Mouse (Mus musculus) adipose tissue, adult 10 weeks (tissue): ENCODE data around the gene Kpnb1. TPM values are rescaled to one million over a fixed set of nuclear protein-coding genes. Genes with fewer than 3 reads are reported as not detected.

Source experiments
- polyA plus RNA-seq: library from polyadenylated mRNA; stranded (reverse); fragments of 350-450 nt; fragmentation: Illumina TruSeq; extraction: RNeasy Lipid Tissue Mini Kit (QIAGEN cat#74804); gene quantifications from one replicate; pipeline ENCODE4 v1.2.3, GENCODE M21; 2014; ENCODE audit warnings: low read depth, low replicate concordance

The Kpnb1 gene
- 70.9 TPM for polyA plus RNA-seq

DNA sequence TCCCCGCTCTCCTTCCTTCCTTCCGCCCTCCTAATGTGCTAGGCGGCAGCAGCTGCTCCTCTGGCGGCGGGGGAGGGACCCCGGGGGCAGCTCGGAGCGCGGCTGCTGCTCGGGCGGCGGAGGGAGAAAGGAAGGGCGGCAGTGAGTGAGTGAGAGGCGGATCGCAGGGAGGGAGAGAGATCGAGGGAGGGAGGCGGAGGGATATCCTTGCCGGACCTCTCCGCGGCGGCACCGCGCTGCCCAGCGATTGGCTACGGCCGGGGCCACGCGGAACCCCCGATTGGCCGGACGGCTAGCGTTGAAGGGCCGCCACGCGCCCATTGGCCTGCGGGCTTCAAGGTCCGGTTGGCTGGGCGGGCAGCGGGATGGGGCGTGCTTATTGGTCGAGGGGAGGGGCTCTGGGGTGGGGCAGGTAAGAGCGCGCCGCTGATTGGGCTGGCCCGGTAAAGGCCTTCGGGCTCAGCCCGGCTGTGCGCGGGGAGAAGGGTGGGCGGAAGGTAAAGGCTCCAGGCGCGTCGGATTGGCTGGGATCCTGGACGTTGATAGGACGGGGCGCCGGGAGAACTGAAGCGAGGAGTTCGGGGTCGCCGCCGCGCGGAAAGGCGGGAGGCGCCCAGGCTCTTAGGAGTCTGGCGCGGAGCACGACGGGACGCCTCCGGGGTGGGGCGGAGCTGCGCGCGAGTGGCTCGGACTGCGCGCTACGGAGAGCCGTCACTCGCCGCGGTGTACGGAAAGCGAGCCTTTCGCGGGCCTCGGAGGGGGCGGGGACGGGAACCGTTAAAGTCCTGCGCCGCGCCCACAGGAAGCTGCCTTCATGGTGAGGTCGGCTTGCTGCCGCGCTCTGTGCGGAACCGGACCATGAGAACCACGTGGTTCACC, at the start of gene Kpnb1:
Kpnb1 (minus strand) TSS at position 118 of the 879 bp plus-strand sequence.

GRCm38 (mm10) chr11:97151343-97151801, 36.3 kb downstream of the Kpnb1 start, which contains the start of gene Tbkbp1:
Tbkbp1 (minus strand) TSS chr11:97151495.

GRCm38 (mm10) chr11:97114671-97115601, 72.7 kb downstream of the Kpnb1 start, which contains the start of gene Tbx21:
Tbx21 (minus strand) TSS chr11:97115331.

Other genes starting within 250 kb of the Kpnb1 start
- 40.4 TPM for gene Pnpo, start 243.9 kb downstream of the Kpnb1 start, polyA plus RNA-seq
- gene Sp2, start 204.9 kb downstream of the Kpnb1 start, polyA plus RNA-seq = 16.7 TPM
- gene Sp6, start 174.5 kb downstream of the Kpnb1 start, polyA plus RNA-seq = 1.7 TPM
- 17.2 TPM for gene Scrn2, start 157.9 kb downstream of the Kpnb1 start, polyA plus RNA-seq
- gene Lrrc46, start 146.5 kb downstream of the Kpnb1 start, polyA plus RNA-seq = 21.4 TPM
- 52.3 TPM for gene Mrpl10, start 146.3 kb downstream of the Kpnb1 start, polyA plus RNA-seq
- 29.5 TPM for gene Osbpl7, start 137.3 kb downstream of the Kpnb1 start, polyA plus RNA-seq
- 0.31 TPM for gene Tbx21, start 72.5 kb downstream of the Kpnb1 start, polyA plus RNA-seq
- 7.4 TPM for gene Tbkbp1, start 36.4 kb downstream of the Kpnb1 start, polyA plus RNA-seq
- 42.9 TPM for gene Npepps, start 92.8 kb upstream of the Kpnb1 start, polyA plus RNA-seq
- 18.8 TPM for gene Mrpl45, start 127.8 kb upstream of the Kpnb1 start, polyA plus RNA-seq
- gene Gpr179, start 164.2 kb upstream of the Kpnb1 start, polyA plus RNA-seq = 0.51 TPM
- 11.7 TPM for gene Socs7, start 174.7 kb upstream of the Kpnb1 start, polyA plus RNA-seq
- 14.1 TPM for gene Arhgap23, start 227.7 kb upstream of the Kpnb1 start, polyA plus RNA-seq